Mouse (Mus musculus) intestine, embryonic 16.5 days (tissue): ENCODE results near the gene Pex1. TPM values are rescaled to one million over a fixed set of nuclear protein-coding genes. Genes with fewer than 3 reads are reported as not detected.
"Not testable (repeated sequence)": the region's sequence is repeated elsewhere in the genome, so short reads cannot be mapped to it uniquely, and the experiment has no call there.

ENCODE experiments used
- ATAC-seq: fragments of 200-750 bp; cut with Nextera tagmentation; 2 replicates; pipeline ENCODE4 v1.8.0; 2017; ENCODE audit warnings: moderate TSS enrichment, moderate library complexity
- H3K27ac ChIP-seq: fragments of 300-500 bp; sonication (generic); 2 replicates; pipeline ENCODE4 v1.5.1; 2014; ENCODE audit warnings: mild to moderate bottlenecking, low read length
- H3K27me3 ChIP-seq: fragments of 300-500 bp; sonication (generic); replicated peaks from 2 replicates; pipeline ENCODE4 v1.6.1; 2014; ENCODE audit warnings: low read length, control low read depth, mixed read lengths; ENCODE audit not compliant: control insufficient read depth, insufficient read depth
- H3K36me3 ChIP-seq: fragments of 300-500 bp; sonication (generic); 2 replicates; pipeline ENCODE4 v1.6.1; 2014; ENCODE audit warnings: low read length, control low read depth; ENCODE audit not compliant: control insufficient read depth, insufficient read depth
- H3K4me1 ChIP-seq: fragments of 300-500 bp; sonication (generic); 2 replicates; pipeline ENCODE4 v1.6.1; 2014; ENCODE audit warnings: low read length, control low read depth, mixed read lengths; ENCODE audit not compliant: control insufficient read depth, insufficient read depth
- H3K4me2 ChIP-seq: fragments of 300-500 bp; sonication (generic); 2 replicates; pipeline ENCODE4 v1.6.1; 2014; ENCODE audit warnings: low read depth, low read length, control low read depth
- H3K4me3 ChIP-seq: fragments of 300-500 bp; sonication (generic); 2 replicates; pipeline ENCODE4 v1.5.1; 2014; ENCODE audit warnings: mild to moderate bottlenecking, low read length
- H3K9ac ChIP-seq: fragments of 300-500 bp; sonication (generic); 2 replicates; pipeline ENCODE4 v1.6.1; 2014; ENCODE audit warnings: low read depth, low read length
- H3K9me3 ChIP-seq: fragments of 300-500 bp; sonication (generic); 2 replicates; pipeline ENCODE4 v1.6.1; 2016; ENCODE audit warnings: low read length, control low read depth; ENCODE audit not compliant: control insufficient read depth
- WGBS: fragments of 180-500 bp; shearing (Covaris S2); extraction: QIAGEN DNeasy Blood & Tissue Kit; methylation state at CpG from one replicate; pipeline ENCODE4 v1.1.7; 2014; 5-methylcytosine and 5-hydroxymethylcytosine counted together
- polyA plus RNA-seq: library from polyadenylated mRNA; unstranded; fragments of >200 nt; fragmentation: Nextera tagmentation; extraction: Ambion mirVana; gene quantifications from 2 replicates; pipeline ENCODE4 v1.2.1, GENCODE M21; 2015

The Pex1 gene
- polyA plus RNA-seq, 1 experiment from 2014 or later: 18.9 TPM

DNA sequence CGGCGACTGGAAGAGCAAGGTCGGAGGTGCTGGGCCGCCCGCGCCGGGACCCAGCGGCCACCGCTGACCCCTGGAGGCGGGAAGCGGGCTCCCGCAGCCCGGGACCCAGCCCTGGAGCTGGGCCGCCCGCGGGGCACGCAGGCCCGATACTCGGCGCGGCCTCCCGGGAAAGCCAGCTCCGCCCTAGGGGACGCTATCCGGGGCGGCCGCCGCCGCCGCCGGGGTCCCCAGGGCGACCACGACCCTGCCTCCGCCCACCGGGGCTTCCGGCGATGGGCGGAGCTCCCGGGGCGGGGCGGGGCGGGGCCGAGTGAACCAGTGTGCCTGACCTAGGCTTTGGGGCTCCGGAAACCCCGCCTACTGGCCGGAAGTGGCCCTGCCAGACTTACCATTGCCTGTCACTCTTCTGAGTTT, 51.8 kb downstream of the Pex1 start:
- Histone ChIP-seq H3K4me3 (peak overlapping the region; percentile 95), H3K27ac (peak overlapping the region; percentile 93), H3K4me1 (peaks cover 6% of the 10 kb centered on the region), H3K27me3 (no peaks in the 10 kb centered on the region), H3K36me3 (peaks cover 4% of the 10 kb centered on the region; the same call in 1 of the 2 replicates), H3K4me2 (peak overlapping the region; percentile 60), H3K9ac (peak overlapping the region; percentile 93), H3K9me3 (no peaks in the 10 kb centered on the region)
- WGBS: under 1% methylated on average over 34 of the region's 46 CpGs
- ATAC-seq: peak; percentile 96

GRCm38 (mm10) chr5:3648206-3648848, 52.5 kb downstream of the Pex1 start:
- Histone ChIP-seq H3K4me2 (peak overlapping the region; percentile 22; the same call in 1 of the 2 replicates), H3K27me3 (no peaks in the 10 kb centered on the region), H3K4me3 (no peak overlapping the region), H3K4me1 (peaks cover 6% of the 10 kb centered on the region), H3K9ac (no peak overlapping the region), H3K27ac (no peak overlapping the region), H3K36me3 (peaks cover 4% of the 10 kb centered on the region; the same call in 1 of the 2 replicates), H3K9me3 (no peaks in the 10 kb centered on the region)
- 43% methylated on average over 4 of the region's 4 CpGs for WGBS
- ATAC-seq: peak; percentile 18

GRCm38 (mm10) chr5:3648849-3649210, 53.0 kb downstream of the Pex1 start:
- no peak overlapping the region for H3K27ac ChIP-seq

GRCm38 (mm10) chr5:3650881-3651280, 55.0 kb downstream of the Pex1 start, which contains the start of gene Tmbim7:
Gene Tmbim7 (plus strand): TSS chr5:3651181.
- ATAC-seq: no peak
- 82% methylated on average over 6 of the region's 6 CpGs for WGBS
- H3K4me2 ChIP-seq: no peak within 1 kb of the TSS

More at GRCm38 (mm10) chr5:3648849-3649210, 53.0 kb downstream of the Pex1 start:
- Histone ChIP-seq H3K9me3 (no peaks in the 10 kb centered on the region), H3K36me3 (0 out of 2 replicates have a peak, but pooled peaks cover 4% of the 10 kb centered on the region), H3K4me3 (no peak overlapping the region), H3K27me3 (no peaks in the 10 kb centered on the region), H3K4me1 (peaks cover 6% of the 10 kb centered on the region), H3K4me2 (no peak overlapping the region), H3K9ac (no peak overlapping the region)
- no peak for ATAC-seq
- 68% methylated on average over 4 of the region's 4 CpGs for WGBS

DNA sequence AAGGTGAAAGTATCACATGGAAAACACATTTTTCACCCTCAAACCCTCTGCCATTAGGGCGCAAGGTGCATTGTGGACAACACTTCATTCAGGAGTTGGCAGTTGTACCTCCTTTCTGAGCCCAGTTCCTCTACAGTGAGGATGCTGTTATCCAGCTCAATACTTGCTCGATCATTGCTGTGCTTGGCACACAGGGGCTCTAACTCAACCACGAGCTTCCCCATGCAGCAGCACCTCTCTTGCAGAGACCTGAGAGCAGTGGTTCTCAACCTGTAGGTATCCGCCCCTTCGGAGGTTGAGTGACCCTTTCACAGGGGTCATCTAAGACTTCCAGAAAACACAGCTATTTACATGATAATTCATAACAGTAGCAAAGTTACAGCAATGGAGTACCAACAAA, 55.8 kb downstream of the Pex1 start:
- H3K36me3 ChIP-seq: no peaks in the 10 kb centered on the region
- H3K27me3 ChIP-seq: no peaks in the 10 kb centered on the region
- 86% methylated on average over 5 of the region's 5 CpGs for WGBS
- no peak overlapping the region for H3K27ac ChIP-seq
- no peak overlapping the region for H3K4me3 ChIP-seq
- no peaks in the 10 kb centered on the region for H3K4me1 ChIP-seq
- no peak for ATAC-seq
- H3K4me2 ChIP-seq: no peak overlapping the region
- H3K9me3 ChIP-seq: no peaks in the 10 kb centered on the region
- no peak overlapping the region for H3K9ac ChIP-seq

More at GRCm38 (mm10) chr5:3650881-3651280, 55.0 kb downstream of the Pex1 start, which contains the start of gene Tmbim7:
- Histone ChIP-seq H3K36me3 (no peaks in the 10 kb centered on the region), H3K4me3 (no peak within 1 kb of the TSS), H3K9me3 (no peaks in the 10 kb centered on the region), H3K27ac (no peak within 1 kb of the TSS), H3K9ac (no peak within 1 kb of the TSS), H3K4me1 (no peaks in the 10 kb centered on the region), H3K27me3 (no peaks in the 10 kb centered on the region)

- not testable (repeated sequence) for H3K36me3 ChIP-seq, H3K4me3 ChIP-seq, H3K9ac ChIP-seq, H3K27ac ChIP-seq, H3K27me3 ChIP-seq, H3K9me3 ChIP-seq, ATAC-seq, H3K4me2 ChIP-seq, H3K4me1 ChIP-seq
- 92% methylated on average over 14 of the region's 25 CpGs for WGBS
These were observed 57.2 kb downstream of the Pex1 start for GRCm38 (mm10) chr5:3652903-3653575.

DNA sequence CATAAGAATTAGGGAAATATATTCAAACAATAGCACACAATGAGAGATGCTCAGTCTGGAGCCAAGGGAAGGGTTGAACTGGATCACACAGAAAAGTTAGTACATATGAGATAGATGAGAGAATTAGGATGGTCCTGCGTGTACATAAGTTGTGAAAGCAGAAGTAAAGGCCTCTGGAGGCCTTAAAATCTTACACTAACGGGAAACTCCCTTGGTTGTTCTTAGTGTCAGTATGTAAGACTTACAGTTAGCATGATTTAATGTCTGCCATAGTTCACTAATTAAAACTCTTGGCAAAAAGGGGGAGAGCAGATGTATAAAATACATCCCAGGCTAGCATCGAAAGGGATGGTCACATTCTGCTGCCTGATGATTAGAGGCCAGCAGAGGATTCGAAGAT, 57.9 kb downstream of the Pex1 start:
- Histone ChIP-seq H3K27ac (no peak overlapping the region), H3K27me3 (no peaks in the 10 kb centered on the region), H3K36me3 (no peaks in the 10 kb centered on the region), H3K4me2 (no peak overlapping the region), H3K4me1 (no peaks in the 10 kb centered on the region), H3K9me3 (no peaks in the 10 kb centered on the region), H3K4me3 (no peak overlapping the region), H3K9ac (no peak overlapping the region)
- 89% methylated on average over 4 of the region's 4 CpGs for WGBS
- no peak for ATAC-seq

- Histone ChIP-seq H3K27ac (no peak within 1 kb of the TSS), H3K4me2 (no peak within 1 kb of the TSS), H3K4me1 (no peaks in the 10 kb centered on the region), H3K9me3 (no peaks in the 10 kb centered on the region), H3K9ac (no peak within 1 kb of the TSS), H3K36me3 (no peaks in the 10 kb centered on the region), H3K27me3 (no peaks in the 10 kb centered on the region), H3K4me3 (no peak within 1 kb of the TSS)
- ATAC-seq: no peak
- 74% methylated on average over 5 of the region's 5 CpGs for WGBS
These were observed 61.2 kb downstream of the Pex1 start, which contains the start of gene Gatad1 for GRCm38 (mm10) chr5:3657085-3657484. Gene Gatad1 (minus strand): TSS chr5:3657185.

GRCm38 (mm10) chr5:3665225-3665624, 69.4 kb downstream of the Pex1 start:
- WGBS: 90% methylated on average over 2 of the region's 2 CpGs
- H3K27me3 ChIP-seq: no peaks in the 10 kb centered on the region
- no peaks in the 10 kb centered on the region for H3K4me1 ChIP-seq
- H3K36me3 ChIP-seq: no peaks in the 10 kb centered on the region
- H3K9ac ChIP-seq: no peak overlapping the region
- no peak overlapping the region for H3K4me3 ChIP-seq
- H3K4me2 ChIP-seq: no peak overlapping the region
- no peak for ATAC-seq
- H3K9me3 ChIP-seq: no peaks in the 10 kb centered on the region
- no peak overlapping the region for H3K27ac ChIP-seq
